Mouse (Mus musculus): Measurements from ENCODE around the gene Ccna1. TPM values are rescaled to one million over a fixed set of nuclear protein-coding genes. Genes with fewer than 3 reads are reported as not detected.

Ccna1 gene
- polyA plus RNA-seq, 1 experiment from 2014 or later, result 1.3 TPM

DNA sequence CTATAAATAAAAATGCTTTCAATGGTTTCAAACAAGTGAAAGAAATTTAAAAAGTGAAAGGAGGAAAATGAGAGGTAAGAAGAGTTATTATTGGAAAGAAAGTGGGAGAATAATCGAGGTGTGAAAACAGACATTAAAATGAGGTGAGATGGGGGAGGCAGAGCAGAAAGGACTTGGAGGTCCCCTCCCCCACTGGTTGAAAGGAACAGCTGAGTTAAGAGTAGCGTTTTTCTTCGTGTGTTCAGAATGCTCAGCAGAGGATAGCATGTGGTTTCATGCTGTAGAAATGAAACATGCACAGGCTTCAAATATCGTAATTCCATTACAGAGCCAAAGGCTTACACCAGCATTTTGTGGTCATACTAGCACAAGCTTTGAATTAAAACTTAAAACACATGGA is 42.8 kb downstream of the Ccna1 start:
- Histone ChIP-seq H3K27me3 (replicated peaks; ENCODE audit: control insufficient read depth, insufficient read depth, low read length) (no peaks in the 10 kb centered on the region), H3K36me3 (ENCODE audit: control insufficient read depth, insufficient read depth, low read length) (no peaks in the 10 kb centered on the region), H3K4me1 (replicated peaks; ENCODE audit: control insufficient read depth, insufficient read depth, low read length) (no peaks in the 10 kb centered on the region), H3K27ac (ENCODE audit: low read depth) (no peak overlapping the region), H3K4me3 (ENCODE audit: low read depth, low read length) (no peak overlapping the region), H3K9ac (ENCODE audit: low read length) (no peak overlapping the region), H3K4me2 (ENCODE audit: low read length) (no peak overlapping the region), H3K9me3 (ENCODE audit: control insufficient read depth, low read length) (no peaks in the 10 kb centered on the region)
- ATAC-seq (replicated peaks; ENCODE audit: low FRiP score, low TSS enrichment, low read depth) (no peak), DNase-seq (ENCODE audit: low spot score) (no peak)
- WGBS, result 70% methylated on average over 4 of the region's 4 CpGs

- 27% methylated on average over 7 of the region's 7 CpGs for WGBS
- no peaks in the 10 kb centered on the region for H3K9me3 ChIP-seq (ENCODE audit: control insufficient read depth, low read length)
- no peak for ATAC-seq (replicated peaks; ENCODE audit: low FRiP score, low TSS enrichment, low read depth)
- no peaks in the 10 kb centered on the region for H3K36me3 ChIP-seq (ENCODE audit: control insufficient read depth, insufficient read depth, low read length)
- no peak overlapping the region for H3K27ac ChIP-seq (ENCODE audit: low read depth)
- H3K4me1 ChIP-seq (replicated peaks; ENCODE audit: control insufficient read depth, insufficient read depth, low read length), result no peaks in the 10 kb centered on the region
- H3K27me3 ChIP-seq (replicated peaks; ENCODE audit: control insufficient read depth, insufficient read depth, low read length), result no peaks in the 10 kb centered on the region
- H3K9ac ChIP-seq (ENCODE audit: low read length), result no peak overlapping the region
- DNase-seq (ENCODE audit: low spot score), result peak; percentile 68
- H3K4me2 ChIP-seq (ENCODE audit: low read length), result no peak overlapping the region
- no peak overlapping the region for H3K4me3 ChIP-seq (ENCODE audit: low read depth, low read length)
Observed at GRCm38 (mm10) chr3:55011681-55012080, 43.6 kb downstream of the Ccna1 start.

- H3K36me3 ChIP-seq (ENCODE audit: control insufficient read depth, insufficient read depth, low read length), result no peaks in the 10 kb centered on the region
- ATAC-seq (replicated peaks; ENCODE audit: low FRiP score, low TSS enrichment, low read depth), result no peak
- no peak overlapping the region for H3K27ac ChIP-seq (ENCODE audit: low read depth)
- no peaks in the 10 kb centered on the region for H3K27me3 ChIP-seq (replicated peaks; ENCODE audit: control insufficient read depth, insufficient read depth, low read length)
- no peaks in the 10 kb centered on the region for H3K9me3 ChIP-seq (ENCODE audit: control insufficient read depth, low read length)
- no peak overlapping the region for H3K9ac ChIP-seq (ENCODE audit: low read length)
- no peaks in the 10 kb centered on the region for H3K4me1 ChIP-seq (replicated peaks; ENCODE audit: control insufficient read depth, insufficient read depth, low read length)
- no peak overlapping the region for H3K4me3 ChIP-seq (ENCODE audit: low read depth, low read length)
- no peak for DNase-seq (ENCODE audit: low spot score)
- WGBS, result 77% methylated on average over 6 of the region's 6 CpGs
- H3K4me2 ChIP-seq (ENCODE audit: low read length), result no peak overlapping the region
Observed at GRCm38 (mm10) chr3:55008965-55009741, 46.1 kb downstream of the Ccna1 start.

DNA sequence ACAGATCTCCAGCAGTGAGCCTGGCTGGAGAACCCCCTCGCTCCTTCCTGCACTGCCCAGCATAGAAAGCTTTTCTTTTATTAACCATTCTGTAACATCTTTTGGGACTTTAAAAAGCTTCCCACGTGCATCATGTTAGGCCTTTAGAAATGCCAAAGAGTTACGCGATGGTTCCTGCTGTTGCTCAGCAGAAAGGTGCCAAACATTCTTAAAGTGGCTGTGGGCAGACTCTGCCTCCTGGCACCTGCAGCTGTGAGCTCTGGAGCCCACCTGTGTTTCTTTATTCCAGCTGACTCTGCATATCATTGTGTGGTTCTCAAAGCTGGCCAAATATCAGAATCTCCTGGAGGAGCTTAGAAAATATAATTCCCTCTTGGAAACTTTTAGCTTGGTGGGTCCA is 51.3 kb downstream of the Ccna1 start:
- Histone ChIP-seq H3K27me3 (replicated peaks; ENCODE audit: control insufficient read depth, insufficient read depth, low read length) (no peaks in the 10 kb centered on the region), H3K9ac (ENCODE audit: low read length) (no peak overlapping the region), H3K36me3 (ENCODE audit: control insufficient read depth, insufficient read depth, low read length) (no peaks in the 10 kb centered on the region), H3K4me1 (replicated peaks; ENCODE audit: control insufficient read depth, insufficient read depth, low read length) (no peaks in the 10 kb centered on the region), H3K27ac (ENCODE audit: low read depth) (no peak overlapping the region), H3K4me2 (ENCODE audit: low read length) (no peak overlapping the region), H3K4me3 (ENCODE audit: low read depth, low read length) (no peak overlapping the region), H3K9me3 (ENCODE audit: control insufficient read depth, low read length) (no peaks in the 10 kb centered on the region)
- ATAC-seq (replicated peaks; ENCODE audit: low FRiP score, low TSS enrichment, low read depth), result no peak
- DNase-seq (ENCODE audit: low spot score), result no peak
- WGBS, result 66% methylated on average over 4 of the region's 4 CpGs

DNA sequence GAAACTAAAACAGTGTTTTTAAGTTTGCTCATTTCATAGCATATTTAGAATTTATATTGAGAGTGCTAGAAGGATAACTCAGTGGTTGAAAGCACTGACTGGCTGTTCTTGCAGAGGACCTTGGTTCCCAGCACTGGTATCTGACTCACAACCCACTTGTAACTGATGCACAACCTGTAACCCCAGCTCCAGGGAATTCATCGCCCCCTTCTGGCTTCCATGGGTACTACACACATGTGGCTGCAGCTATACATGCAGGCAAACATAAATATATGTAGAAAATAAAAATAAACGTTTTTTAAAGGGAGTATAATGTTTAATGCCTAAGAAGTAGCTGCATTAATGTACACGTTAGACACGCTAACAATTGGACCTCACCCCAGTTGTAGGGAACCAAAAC is 53.6 kb downstream of the Ccna1 start:
- DNase-seq (ENCODE audit: low spot score) (no peak), ATAC-seq (replicated peaks; ENCODE audit: low FRiP score, low TSS enrichment, low read depth) (no peak)
- no peaks in the 10 kb centered on the region for H3K27me3 ChIP-seq (replicated peaks; ENCODE audit: control insufficient read depth, insufficient read depth, low read length)
- H3K4me3 ChIP-seq (ENCODE audit: low read depth, low read length), result no peak overlapping the region
- H3K9me3 ChIP-seq (ENCODE audit: control insufficient read depth, low read length), result no peaks in the 10 kb centered on the region
- H3K9ac ChIP-seq (ENCODE audit: low read length), result no peak overlapping the region
- H3K4me1 ChIP-seq (replicated peaks; ENCODE audit: control insufficient read depth, insufficient read depth, low read length), result no peaks in the 10 kb centered on the region
- 67% methylated on average over 4 of the region's 4 CpGs for WGBS
- H3K27ac ChIP-seq (ENCODE audit: low read depth), result no peak overlapping the region
- no peak overlapping the region for H3K4me2 ChIP-seq (ENCODE audit: low read length)
- no peaks in the 10 kb centered on the region for H3K36me3 ChIP-seq (ENCODE audit: control insufficient read depth, insufficient read depth, low read length)

Other genes starting within 250 kb of the Ccna1 start
- 42.8 and 43.7 TPM in 2 replicates for gene Rfxap, start 247.7 kb downstream of the Ccna1 start, polyA plus RNA-seq (2014; fragmentation: Nextera tagmentation; extraction: Ambion mirVana)
- 0.15 and 0.20 TPM in 2 replicates for gene Sertm1, start 139.6 kb downstream of the Ccna1 start, polyA plus RNA-seq (2014; fragmentation: Nextera tagmentation; extraction: Ambion mirVana)
- 42.8 and 47.1 TPM in 2 replicates for gene Spg20, start 56.6 kb upstream of the Ccna1 start, polyA plus RNA-seq (2014; fragmentation: Nextera tagmentation; extraction: Ambion mirVana)
- gene Ccdc169, start 81.8 kb upstream of the Ccna1 start, polyA plus RNA-seq (2014; fragmentation: Nextera tagmentation; extraction: Ambion mirVana), result not detected in 2 replicates
- gene Sohlh2, start 126.5 kb upstream of the Ccna1 start, polyA plus RNA-seq (2014; fragmentation: Nextera tagmentation; extraction: Ambion mirVana), result not detected in 2 replicates
- 14.2 and 15.5 TPM in 2 replicates for gene Dclk1, start 186.9 kb upstream of the Ccna1 start, polyA plus RNA-seq (2014; fragmentation: Nextera tagmentation; extraction: Ambion mirVana)